Mouse (Mus musculus) G1E (cell line): ENCODE measurements at regions not wholly inside any gene's neighbourhood (a gene's known extent, or its start where the extent isn't known, plus 50 kb on each side); places are given as distances from the start of the nearest gene placed in this dataset.

Experiments
- CTCF ChIP-seq: IDR thresholded peaks from 2 replicates; pipeline ENCODE4 v1.5.1; 2012; ENCODE audit warnings: low read depth, low read length, inconsistent platforms, mixed read lengths
- GATA1 ChIP-seq: IDR thresholded peaks from 2 replicates; pipeline ENCODE4 v1.6.1; 2012; ENCODE audit warnings: borderline replicate concordance, low read length, inconsistent platforms, mixed read lengths
- GATA2 ChIP-seq: IDR thresholded peaks from 2 replicates; pipeline ENCODE4 v1.6.1; 2012; ENCODE audit warnings: low read depth, low read length, inconsistent platforms, borderline replicate concordance
- POLR2AphosphoS5 ChIP-seq: IDR thresholded peaks from 2 replicates; pipeline ENCODE4 v1.6.1; 2012; ENCODE audit warnings: low read depth, low read length, inconsistent platforms; ENCODE audit not compliant: insufficient replicate concordance
- TAL1 ChIP-seq: conservative IDR thresholded peaks from 2 replicates; pipeline ENCODE4 v1.6.1; 2012; ENCODE audit warnings: low read depth, low read length, inconsistent platforms, mixed read lengths

DNA sequence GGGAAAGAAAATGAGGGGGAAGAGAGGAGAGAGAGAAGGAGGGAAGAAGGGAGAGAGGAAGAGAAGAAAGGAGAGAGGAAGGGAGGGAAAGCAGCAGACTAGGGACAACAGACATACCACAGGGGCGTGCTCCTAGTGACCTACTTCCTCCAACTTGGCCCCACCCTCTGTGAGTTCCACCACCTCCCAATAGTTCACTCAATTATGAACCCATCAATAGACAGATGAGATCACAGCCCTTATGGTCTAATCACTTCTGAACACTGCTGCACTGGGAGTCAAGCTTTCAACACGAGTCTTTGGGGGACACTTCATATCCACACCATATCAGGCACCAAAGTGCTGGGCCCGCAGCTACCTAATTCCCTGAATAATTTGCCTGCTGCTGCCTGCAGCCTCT lies 110.7 kb downstream of the Bms1 start:
- TF ChIP-seq CTCF: no peak
- no peak for TF ChIP-seq GATA2
- TF ChIP-seq GATA1: no peak
- no peak for TF ChIP-seq TAL1
- no peak for TF ChIP-seq POLR2AphosphoS5
